Mouse (Mus musculus) frontal cortex, adult 2 months (tissue): ENCODE results near the gene Olfr1161. TPM values are rescaled to one million over a fixed set of nuclear protein-coding genes. Genes with fewer than 3 reads are reported as not detected.
"Not testable (repeated sequence)": the region's sequence is repeated elsewhere in the genome, so short reads cannot be mapped to it uniquely, and the experiment has no call there.

Experiments used
- DNase-seq, 2 experiments: peaks; one replicate each; pipeline ENCODE4 v3.0.0; 2022; ENCODE audit warnings: low spot score in 1 of 2; ENCODE audit errors: extremely low spot score in 1 of 2
- polyA plus RNA-seq: library from polyadenylated mRNA; depleted of rRNA; stranded (reverse); fragments of >200 nt; gene quantifications from 2 replicates; pipeline ENCODE4 v1.2.3, GENCODE M21; 2012; rRNA removed

Gene Olfr1161
- not detected in 2 replicates for polyA plus RNA-seq

DNA sequence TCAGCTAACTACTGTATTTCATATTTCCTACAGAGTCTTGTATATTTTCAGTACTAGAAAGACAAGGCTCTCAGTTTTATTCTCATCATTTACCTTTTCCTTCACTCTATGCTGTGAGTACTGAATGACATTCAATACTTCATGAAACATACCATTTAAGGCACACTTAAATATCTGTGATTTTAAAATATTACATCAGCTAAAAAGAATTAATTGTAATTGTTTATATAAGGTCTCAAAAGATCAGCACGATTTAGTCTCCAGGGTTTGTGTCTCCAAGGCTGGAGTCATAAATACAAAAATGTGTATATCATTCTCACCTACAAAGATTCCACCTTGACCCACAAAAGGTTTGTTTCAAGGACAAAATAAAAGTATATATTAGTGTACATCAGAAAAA is at the start of gene Olfr1161:
Gene Olfr1161 (plus strand): TSS at position 301 of the 400 bp plus-strand sequence.
- not testable (repeated sequence) for DNase-seq

GRCm38 (mm10) chr2:87974563-87974962 is 48.0 kb upstream of the Olfr1161 start, which contains the start of gene Olfr74:
Gene Olfr74, minus strand, starts transcription at chr2:87974663.
- DNase-seq: no peak

DNA sequence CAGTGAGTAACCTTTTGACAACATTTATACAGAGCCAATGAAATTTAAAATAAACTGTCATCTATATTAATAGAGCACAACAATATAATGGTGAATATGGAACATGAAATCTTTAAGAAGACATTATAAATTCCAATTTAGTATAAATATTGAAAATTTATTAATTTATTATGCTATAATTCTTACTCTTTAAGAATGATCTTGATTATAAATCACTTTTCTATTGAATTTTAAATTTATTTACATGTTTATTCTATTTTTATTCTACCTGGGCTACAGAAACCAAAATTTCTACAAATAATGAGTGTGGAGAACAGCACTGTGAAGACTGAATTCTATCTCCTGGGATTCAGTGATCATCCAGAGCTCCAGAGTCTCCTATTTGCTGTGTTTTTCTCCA is 32.8 kb upstream of the Olfr1161 start, which contains the start of gene Olfr1158:
Gene Olfr1158 (plus strand): TSS at position 301 of the 400 bp plus-strand sequence.
- DNase-seq: no peak

- DNase-seq: no peak
These were observed 14.9 kb upstream of the Olfr1161 start, which contains the start of gene Olfr1160 for GRCm38 (mm10) chr2:88007515-88008318. Gene Olfr1160, minus strand, starts transcription at chr2:88008268.

GRCm38 (mm10) chr2:88037599-88037998 is 15.0 kb downstream of the Olfr1161 start, which contains the start of gene Olfr73:
Gene Olfr73, minus strand, starts transcription at chr2:88037699.
- no peak for DNase-seq

DNA sequence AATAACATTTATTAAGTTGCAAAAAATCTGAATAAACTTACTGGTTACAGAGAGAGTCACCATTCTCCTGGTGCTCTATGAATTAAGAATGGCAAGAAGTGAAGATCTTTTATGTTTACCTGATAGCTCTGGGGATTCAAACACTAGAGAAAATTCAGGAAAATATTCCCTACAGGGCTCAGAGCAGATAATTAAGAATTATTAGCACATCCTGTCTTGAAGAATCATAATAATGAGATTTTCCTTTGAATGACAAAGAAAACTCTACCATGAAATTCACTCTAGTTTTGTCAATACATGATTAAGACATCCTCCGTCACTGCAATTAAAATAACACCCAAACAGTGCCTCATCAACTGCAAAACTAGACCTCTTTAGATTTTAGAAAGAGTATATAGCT is 28.5 kb downstream of the Olfr1161 start, which contains the start of gene Olfr1162:
Gene Olfr1162 (minus strand): TSS at position 101 of the 400 bp plus-strand sequence.
- DNase-seq: no peak

GRCm38 (mm10) chr2:88063587-88063986 is 41.0 kb downstream of the Olfr1161 start:
- no peak for DNase-seq

DNA sequence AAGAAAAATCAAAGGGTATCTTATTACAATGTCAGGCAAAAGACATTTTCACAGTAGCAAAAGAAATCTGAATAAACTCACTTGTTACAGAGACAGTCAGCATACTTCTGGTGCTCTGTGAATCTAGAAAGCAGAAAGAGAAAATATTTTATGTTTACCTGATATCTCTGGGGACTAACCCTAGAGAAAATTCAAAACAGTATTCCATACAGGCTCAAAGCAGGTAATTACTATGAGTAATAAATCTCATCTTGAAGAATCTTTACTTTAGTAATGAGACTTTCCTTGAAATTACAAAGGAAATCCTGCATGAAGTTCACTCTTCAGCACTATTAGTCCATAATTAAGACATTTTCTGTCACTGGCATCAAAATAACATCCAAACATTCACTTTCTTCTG is 49.2 kb downstream of the Olfr1161 start, which contains the start of gene Olfr1163:
Gene Olfr1163 (minus strand): TSS at position 101 of the 400 bp plus-strand sequence.
- DNase-seq: no peak

Other genes starting within 250 kb of the Olfr1161 start
- 0.11 TPM in 1 of 2 replicates, not detected in the other for gene Olfr152, start 243.3 kb upstream of the Olfr1161 start, polyA plus RNA-seq
- gene Olfr1143, start 222.2 kb upstream of the Olfr1161 start, polyA plus RNA-seq: not detected in 2 replicates
- gene Olfr1145, start 213.0 kb upstream of the Olfr1161 start, polyA plus RNA-seq: not detected in 2 replicates
- not detected in 2 replicates for gene Olfr1148, start 192.2 kb upstream of the Olfr1161 start, polyA plus RNA-seq
- not detected in 2 replicates for gene Olfr1150-ps1, start 178.8 kb upstream of the Olfr1161 start, polyA plus RNA-seq
- not detected in 2 replicates for gene Olfr1151, start 166.9 kb upstream of the Olfr1161 start, polyA plus RNA-seq
- not detected in 2 replicates for gene Olfr1152, start 156.3 kb upstream of the Olfr1161 start, polyA plus RNA-seq
- gene Olfr1153, start 127.8 kb upstream of the Olfr1161 start, polyA plus RNA-seq: not detected in 2 replicates
- gene Olfr1154, start 117.6 kb upstream of the Olfr1161 start, polyA plus RNA-seq: not detected in 2 replicates
- not detected in 2 replicates for gene Olfr1155, start 77.6 kb upstream of the Olfr1161 start, polyA plus RNA-seq
- gene Olfr1156, start 69.7 kb upstream of the Olfr1161 start, polyA plus RNA-seq: not detected in 2 replicates
- gene Olfr1157, start 54.5 kb upstream of the Olfr1161 start, polyA plus RNA-seq: not detected in 2 replicates
- gene Olfr74, start 48.1 kb upstream of the Olfr1161 start, polyA plus RNA-seq: not detected in 2 replicates
- not detected in 2 replicates for gene Olfr1158, start 32.7 kb upstream of the Olfr1161 start, polyA plus RNA-seq
- gene Olfr1160, start 14.5 kb upstream of the Olfr1161 start, polyA plus RNA-seq: 0.02 TPM in 1 of 2 replicates, not detected in the other
- gene Olfr73, start 14.9 kb downstream of the Olfr1161 start, polyA plus RNA-seq: not detected in 2 replicates
- gene Olfr1162, start 28.4 kb downstream of the Olfr1161 start, polyA plus RNA-seq: not detected in 2 replicates
- gene Olfr1163, start 49.1 kb downstream of the Olfr1161 start, polyA plus RNA-seq: not detected in 2 replicates
- not detected in 2 replicates for gene Olfr1164, start 71.2 kb downstream of the Olfr1161 start, polyA plus RNA-seq
- gene Olfr1166, start 105.5 kb downstream of the Olfr1161 start, polyA plus RNA-seq: not detected in 2 replicates
- gene Olfr1167, start 132.4 kb downstream of the Olfr1161 start, polyA plus RNA-seq: not detected in 2 replicates
- not detected in 2 replicates for gene Olfr1168, start 159.1 kb downstream of the Olfr1161 start, polyA plus RNA-seq
- gene Olfr1170, start 205.6 kb downstream of the Olfr1161 start, polyA plus RNA-seq: not detected in 2 replicates